Mouse (Mus musculus) liver, embryonic 14 days (tissue): ENCODE measurements around the gene Chst10. TPM values are rescaled to one million over a fixed set of nuclear protein-coding genes. Genes with fewer than 3 reads are reported as not detected.

Source experiments
- polyA plus RNA-seq: library from polyadenylated mRNA; depleted of rRNA; stranded (reverse); fragments of >200 nt; gene quantifications from 2 replicates; pipeline ENCODE4 v1.2.3, GENCODE M21; 2012; rRNA removed

Chst10 gene
- polyA plus RNA-seq, result 0.07 and 0.08 TPM in 2 replicates

GRCm38 (mm10) chr1:38897431-38898248 is at the start of gene Chst10:
TSS of gene Chst10 (minus strand) at chr1:38898161.

GRCm38 (mm10) chr1:38938849-38939248 is 40.9 kb upstream of the Chst10 start, which contains the start of gene Nms:
TSS of gene Nms (plus strand) at chr1:38939149.

GRCm38 (mm10) chr1:38836477-38836872 is 61.5 kb downstream of the Chst10 start, which contains the start of gene Lonrf2:
TSS of gene Lonrf2 (minus strand) at chr1:38836711.

Other genes with a start within 250 kb of the Chst10 start
- gene Aff3, start 233.2 kb downstream of the Chst10 start, polyA plus RNA-seq, result 0.23 and 0.26 TPM in 2 replicates
- gene Lonrf2, start 61.5 kb downstream of the Chst10 start, polyA plus RNA-seq, result 0.10 TPM in 2 replicates
- gene Nms, start 41.0 kb upstream of the Chst10 start, polyA plus RNA-seq, result not detected in 2 replicates
- 25.4 and 27.6 TPM in 2 replicates for gene Pdcl3, start 87.4 kb upstream of the Chst10 start, polyA plus RNA-seq